Mouse (Mus musculus) lung, adult 2 months (tissue): ENCODE measurements around the gene Gnb1.

Experiments
- CTCF ChIP-seq: fragments of 200-500 bp; IDR thresholded peaks from 2 replicates; pipeline ENCODE4 v1.5.1; 2011; ENCODE audit warnings: mild to moderate bottlenecking, low read length, control low read depth; ENCODE audit not compliant: insufficient read depth
- POLR2A ChIP-seq: fragments of 200-500 bp; IDR thresholded peaks from 2 replicates; pipeline ENCODE4 v1.6.1; 2011; ENCODE audit warnings: low read depth, mild to moderate bottlenecking, control low read depth, low read length, borderline replicate concordance; ENCODE audit errors: extremely low read depth

- no peak for TF ChIP-seq POLR2A
- TF ChIP-seq CTCF: no peak
Measured at GRCm38 (mm10) chr4:155596606-155597005, 105.4 kb downstream of the Gnb1 start.
